Mouse (Mus musculus) gastrocnemius, adult 8-10 months (tissue): ENCODE data around the gene Kitl. TPM values are rescaled to one million over a fixed set of nuclear protein-coding genes. Genes with fewer than 3 reads are reported as not detected.

Source experiments
- DNase-seq, 2 experiments: peaks; one replicate each; pipeline ENCODE4 v3.0.0; 2022; ENCODE audit warnings: low spot score in 2 of 2
- total RNA-seq, 4 experiments: library from RNA; stranded (reverse); gene quantifications; 2 replicates each; pipeline ENCODE4 v1.2.4; 2022

Gene Kitl
- total RNA-seq, result 10 to 100 TPM; 13.1 to 16.2 (median 15.9) TPM

- peak; percentile 22 to 47 for DNase-seq
These were observed at the start of gene Kitl for GRCm38 (mm10) chr10:100015370-100016325. Gene Kitl, plus strand, starts transcription at chr10:100015630.

GRCm38 (mm10) chr10:99972866-99973265, 42.6 kb upstream of the Kitl start:
- no peak for DNase-seq

GRCm38 (mm10) chr10:99980096-99980495, 35.3 kb upstream of the Kitl start:
- no peak for DNase-seq

- no peak for DNase-seq
These were observed 34.5 kb upstream of the Kitl start for GRCm38 (mm10) chr10:99980916-99981315.

DNA sequence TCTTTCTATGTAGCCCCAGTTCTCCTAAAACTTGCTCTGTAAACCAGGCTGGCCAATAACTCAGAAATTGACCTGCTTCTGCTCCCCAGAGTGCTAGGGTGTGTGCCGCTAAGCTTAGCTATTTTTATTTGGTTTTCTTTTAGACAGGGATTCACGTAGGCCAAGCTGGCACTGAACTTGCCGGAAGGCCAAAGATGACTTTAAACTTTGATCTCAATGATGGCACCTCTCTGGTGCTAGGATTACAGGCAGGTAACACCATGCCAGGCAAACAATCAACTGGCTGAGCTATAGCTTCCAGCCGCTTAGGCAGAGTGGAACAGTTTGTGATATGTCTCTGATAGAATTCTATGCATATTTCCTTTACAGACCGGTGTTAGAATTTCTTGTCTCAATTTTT, 33.5 kb upstream of the Kitl start:
- DNase-seq, result no peak

- DNase-seq, result no peak
These were observed 28.7 kb upstream of the Kitl start for GRCm38 (mm10) chr10:99986745-99987144.

DNA sequence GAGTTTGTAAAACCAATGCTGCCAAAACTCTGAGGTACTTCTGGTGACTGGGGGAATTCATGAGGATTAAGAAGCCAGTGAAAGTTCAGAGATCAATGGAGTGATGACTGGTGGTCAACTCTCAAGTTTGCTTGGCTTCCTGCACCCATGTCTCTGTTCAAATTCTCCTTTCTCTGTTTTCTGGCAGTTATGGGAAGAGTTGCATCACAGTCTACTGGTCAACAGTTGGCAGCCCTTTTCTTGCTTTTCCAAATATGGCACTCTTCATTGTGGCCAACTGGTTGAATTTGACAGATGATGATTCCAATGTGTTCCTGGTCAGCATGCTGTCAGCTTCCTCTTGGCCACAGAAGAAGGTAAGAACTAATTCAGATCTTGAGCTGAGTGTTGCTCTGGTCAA, 25.7 kb upstream of the Kitl start:
- DNase-seq, result no peak

GRCm38 (mm10) chr10:99992121-99992520, 23.3 kb upstream of the Kitl start:
- DNase-seq, result no peak

DNA sequence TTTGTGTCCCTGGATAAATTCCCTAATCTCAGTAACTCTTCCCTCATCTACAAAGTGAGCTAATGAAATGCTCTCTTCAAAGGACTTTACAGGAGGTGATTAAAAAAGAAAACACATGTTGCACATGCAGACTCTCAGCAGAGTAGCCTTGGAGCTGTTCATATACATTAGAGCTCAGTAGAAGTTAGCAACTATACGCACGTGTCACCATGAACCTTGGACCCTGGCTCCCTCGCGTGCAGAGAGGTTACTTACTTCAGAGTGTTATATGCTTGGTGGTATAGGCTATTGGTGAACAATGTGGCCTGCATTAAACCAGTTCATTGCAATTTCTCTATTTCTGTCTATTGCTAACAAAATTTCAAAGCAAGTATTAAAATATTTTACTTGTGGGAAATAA, 14.0 kb upstream of the Kitl start:
- no peak for DNase-seq

- DNase-seq, result no peak
These were observed 11.6 kb upstream of the Kitl start for GRCm38 (mm10) chr10:100003797-100004196.

- no peak for DNase-seq
These were observed 5.7 kb upstream of the Kitl start for GRCm38 (mm10) chr10:100009681-100010080.

DNA sequence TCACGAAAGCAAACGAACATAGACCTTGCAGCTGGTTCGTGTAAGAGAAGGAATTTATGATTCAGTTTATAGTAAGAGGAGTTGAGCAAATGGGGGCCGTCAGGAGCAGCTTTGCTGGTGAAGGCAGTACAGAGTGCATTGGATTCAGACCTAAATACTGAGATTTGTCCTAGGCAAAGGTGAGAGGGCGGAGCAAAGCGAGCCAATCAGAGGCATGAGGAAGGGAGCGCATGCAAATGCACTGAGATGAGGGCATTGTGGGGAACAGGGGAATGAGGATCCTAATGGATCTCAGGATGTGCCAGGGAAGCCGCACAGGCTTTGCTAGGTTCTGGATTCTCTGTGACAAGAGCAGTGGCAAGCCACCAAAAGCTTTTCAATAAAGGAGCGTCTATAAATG, 5.1 kb upstream of the Kitl start:
- DNase-seq, result no peak

- DNase-seq, result no peak
These were observed 1.3 kb upstream of the Kitl start for GRCm38 (mm10) chr10:100014096-100014495.

DNA sequence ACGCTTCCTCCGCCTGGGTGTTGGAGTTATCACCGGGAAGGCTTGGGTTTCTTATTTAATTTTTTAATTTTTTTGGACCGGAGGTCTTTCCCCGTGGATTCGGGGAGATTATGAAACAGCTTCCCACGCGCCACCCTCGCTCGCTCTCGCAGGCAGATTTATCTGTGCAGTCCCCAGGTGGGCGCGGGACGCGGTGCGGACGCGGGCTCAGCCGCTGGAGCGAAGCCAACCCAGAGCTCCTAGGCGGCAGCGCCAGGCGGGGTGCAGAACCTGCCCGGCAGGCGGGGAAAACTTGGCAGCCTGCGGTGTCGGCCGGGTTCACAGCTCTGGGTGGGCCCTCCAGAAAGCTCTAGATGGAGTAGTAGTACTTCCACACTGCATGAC, 888 bp downstream of the Kitl start:
- DNase-seq, result peak; percentile 15 to 22

- no peak for DNase-seq
These were observed 1.7 kb downstream of the Kitl start for GRCm38 (mm10) chr10:100016941-100017770.

DNA sequence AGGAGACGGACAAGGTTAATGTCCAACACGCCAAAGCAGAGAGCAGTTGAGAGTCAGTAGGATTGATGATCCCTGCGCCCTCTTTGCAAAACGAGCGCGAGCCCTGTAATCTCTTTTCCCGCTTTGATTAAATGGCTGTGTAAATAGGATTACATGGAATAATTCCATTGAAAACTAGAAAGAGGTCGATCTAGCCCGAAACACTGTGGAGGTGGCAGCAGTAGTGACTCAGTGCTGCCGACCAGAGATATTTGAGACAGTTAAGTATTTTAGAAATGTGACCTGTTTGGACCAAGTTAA, 2.3 kb downstream of the Kitl start:
- no peak for DNase-seq

DNA sequence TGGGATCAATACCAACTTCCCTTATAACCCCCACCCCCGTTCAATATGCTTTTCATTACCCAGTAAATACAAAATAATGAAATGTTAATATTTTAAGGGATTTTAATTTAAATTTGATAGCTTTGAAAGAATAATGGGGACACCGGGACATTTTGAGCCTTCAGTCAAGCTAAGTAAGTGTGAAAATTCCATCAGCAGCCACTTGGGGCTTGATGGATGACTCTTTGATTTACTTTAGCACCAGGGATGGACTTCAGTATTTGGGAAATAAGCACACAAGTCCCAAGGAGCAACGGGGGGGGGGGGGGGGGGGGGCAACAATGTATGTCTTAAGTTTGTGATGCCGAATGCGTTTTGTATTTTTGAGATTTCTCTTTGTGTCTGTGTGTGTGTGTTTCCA, 3.1 kb downstream of the Kitl start:
- DNase-seq, result no peak

- no peak for DNase-seq
These were observed 4.1 kb downstream of the Kitl start for GRCm38 (mm10) chr10:100019246-100020195.

DNA sequence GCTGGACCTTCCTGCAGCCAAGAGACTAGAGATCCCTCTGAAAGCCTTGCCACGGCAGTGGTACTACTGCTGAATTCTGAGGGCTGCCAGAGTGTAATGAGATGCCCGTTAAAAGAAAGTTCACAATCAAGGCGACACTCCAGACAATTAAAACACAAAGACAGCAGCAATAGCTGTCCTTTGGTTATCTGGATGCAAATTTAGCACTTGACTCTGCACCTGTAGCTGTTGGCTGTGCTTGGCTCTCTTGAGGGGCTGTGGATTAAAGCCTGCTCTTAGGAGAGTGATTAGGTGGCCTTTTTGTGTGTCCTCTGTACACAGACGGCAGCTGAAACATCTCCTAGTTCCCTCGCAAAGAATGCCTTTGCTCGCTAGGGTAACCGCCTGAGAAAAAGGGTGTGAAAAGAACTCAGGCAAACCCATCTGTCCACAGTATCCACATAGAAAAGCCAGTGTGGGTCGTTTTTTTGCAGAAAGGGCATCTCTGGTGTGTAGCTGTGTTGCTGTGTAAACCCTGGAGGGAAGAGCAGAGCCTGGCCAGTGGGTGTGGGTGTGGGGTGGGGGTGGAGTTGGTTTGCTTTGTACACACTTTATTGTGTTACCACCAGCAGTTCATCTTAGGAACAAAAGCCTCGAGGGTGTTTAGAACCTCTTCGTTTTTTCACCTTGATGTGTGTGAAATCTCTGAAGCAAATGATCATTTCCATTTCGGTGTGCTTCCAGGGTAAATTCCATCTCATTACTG, 6.8 kb downstream of the Kitl start:
- DNase-seq, result no peak

GRCm38 (mm10) chr10:100022835-100023093, 7.3 kb downstream of the Kitl start:
- no peak for DNase-seq

DNA sequence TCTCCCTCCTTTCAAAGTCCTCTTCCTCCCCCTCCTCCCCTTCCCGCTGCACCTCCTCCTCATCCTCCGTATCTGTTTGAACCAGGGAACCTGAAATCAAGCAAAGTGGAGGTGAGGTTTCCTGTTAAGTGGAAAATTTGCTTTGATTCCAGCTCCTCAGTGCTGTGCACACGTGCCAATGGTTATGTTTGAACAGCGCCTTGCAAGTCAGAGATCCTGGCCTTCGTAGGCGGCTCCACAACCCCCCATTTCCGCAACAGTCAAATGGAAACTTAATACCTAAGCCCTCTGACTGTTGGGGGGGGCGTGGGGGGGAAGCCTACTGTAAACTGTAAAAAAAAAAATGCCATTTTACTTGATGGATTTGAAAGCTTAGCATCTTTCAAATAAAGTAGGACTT, 10.2 kb downstream of the Kitl start:
- DNase-seq, result no peak
